ENCODE assay signal across 10 mouse cellular contexts in genomic region chr13:81385597-81386362, GRCm38 (mm10).
DNase-seq lines count a peak whose midpoint lies in the region.
"Had no signal": no experiment of that assay in that cellular context is flagged by ENCODE, and none has a peak within 500 bp of the region (broad histone marks: within the 10 kb centered on the region; RNA-seq: fewer than 3 reads in every experiment).

No protein-coding gene starts in this region.

- 77% methylated on average over 4 of the region's 4 CpGs for WGBS in heart, embryonic 10.5 days

- H3K27me3 ChIP-seq in heart, embryonic 10.5 days (ENCODE audit: insufficient read depth, poor library complexity, severe bottlenecking), result no peaks in the 10 kb centered on the region
- H3K27me3 ChIP-seq: liver, embryonic 15.5 days had no signal

- H3K9me3 ChIP-seq in heart, embryonic 10.5 days, result no peaks in the 10 kb centered on the region
- H3K9me3 ChIP-seq: liver, embryonic 15.5 days had no signal

- H3K36me3 ChIP-seq in heart, embryonic 10.5 days, result no peaks in the 10 kb centered on the region
- H3K36me3 ChIP-seq: liver, embryonic 15.5 days had no signal

- no peaks in the 10 kb centered on the region for H3K4me1 ChIP-seq in heart, embryonic 10.5 days
- H3K4me1 ChIP-seq: liver, embryonic 15.5 days had no signal

- no peak overlapping the region for H3K27ac ChIP-seq in heart, embryonic 10.5 days
- H3K27ac ChIP-seq: liver, embryonic 15.5 days had no signal

- intact Hi-C loops in heart, postnatal 10 days (cut with DNase I), result no loop called here

- no peak overlapping the region for H3K4me3 ChIP-seq in heart, embryonic 10.5 days
- H3K4me3 ChIP-seq: erythroblast, embryonic 14.5 days; liver, embryonic 15.5 days had no signal

- peak; percentile 20 to 27 for DNase-seq in heart, postnatal 10 days
- no peak for DNase-seq in heart, embryonic 10.5 days (ENCODE audit: low spot score)
- peak; percentile 86 for DNase-seq in fat pad, adult 2 months (ENCODE audit: extremely low read depth, low read depth, low spot score)
- DNase-seq in kidney, postnatal 14 days, result peak; percentile 75
- DNase-seq in right cerebral cortex, adult 2 months (ENCODE audit: low spot score in 2 of 2), result peak; percentile 56 to 68
- no peak for DNase-seq in spleen, postnatal 36 days (ENCODE audit: low spot score in 2 of 2)
- no peak for DNase-seq in thymus, postnatal 25 days
- no peak for DNase-seq in embryo, embryonic 9.5 days (ENCODE audit: extremely low spot score)

Comparison
In these comparisons a context has a peak if more than half of its experiments do, and no peak if none do; other contexts are left out.
1. DNase-seq: peak in heart, postnatal 10 days (2 of 2), fat pad, adult 2 months (single experiment), kidney, postnatal 14 days (single experiment) and right cerebral cortex, adult 2 months (2 of 2); none in heart, embryonic 10.5 days (single experiment), spleen, postnatal 36 days (0 of 2), thymus, postnatal 25 days (single experiment) and embryo, embryonic 9.5 days (single experiment).